Mouse (Mus musculus): ENCODE measurements around the gene Map7d3. TPM values are rescaled to one million over a fixed set of nuclear protein-coding genes. Genes with fewer than 3 reads are reported as not detected.

Gene Map7d3
- total RNA-seq (2017) = 5.2 and 7.5 TPM in 2 replicates

DNA sequence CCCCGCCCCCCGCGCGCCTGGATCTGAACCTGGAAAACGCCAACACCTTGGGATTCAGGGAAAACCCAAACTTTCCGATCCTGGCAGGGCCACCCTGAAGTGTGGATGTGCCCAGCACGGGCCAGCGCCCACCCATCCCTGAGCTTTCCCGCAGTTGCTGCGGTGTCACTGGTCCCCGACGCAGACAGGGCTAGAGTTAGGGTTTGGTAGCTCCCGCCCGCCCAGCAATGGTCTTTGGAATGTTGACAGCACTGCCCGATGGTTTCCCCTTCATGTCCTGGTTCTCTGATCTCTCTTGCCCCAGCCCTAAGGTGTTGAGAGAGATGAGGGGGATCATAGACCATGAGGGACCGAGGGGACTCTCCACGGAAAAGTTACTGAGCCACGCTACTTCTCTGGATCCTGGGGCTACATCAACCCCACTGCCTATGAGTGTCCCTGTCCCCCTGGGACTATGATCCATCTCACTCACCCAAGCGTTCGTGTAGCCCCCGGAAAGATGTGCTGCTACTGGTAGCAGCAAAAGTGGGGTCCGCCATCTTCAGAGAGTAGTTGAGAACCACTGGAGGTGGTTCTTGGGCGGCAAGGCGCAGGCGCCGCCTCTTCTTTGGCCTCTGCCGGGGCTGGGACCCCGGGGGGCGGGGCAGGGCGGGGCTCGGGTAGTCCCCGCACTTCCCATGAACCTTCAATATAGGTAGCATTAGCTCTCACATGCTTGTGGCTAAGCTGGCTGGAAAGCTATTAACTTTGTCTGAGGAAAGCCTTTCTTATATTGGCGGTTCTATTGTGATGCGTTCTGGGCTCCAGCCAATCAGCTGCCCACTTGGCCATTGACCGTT, at the start of gene Map7d3:
Gene Map7d3 (minus strand): TSS at position 562 of the 839 bp plus-strand sequence.
- ATAC-seq (replicated peaks; ENCODE audit: low read depth, poor library complexity, severe bottlenecking) = peak; percentile 83

- no peak for ATAC-seq (replicated peaks; ENCODE audit: low read depth, poor library complexity, severe bottlenecking)
These were observed 47.7 kb upstream of the Map7d3 start, which contains the start of gene Adgrg4 for GRCm38 (mm10) chrX:56869863-56870262. TSS of gene Adgrg4 (plus strand) at chrX:56870163.

- no peak for ATAC-seq (replicated peaks; ENCODE audit: low read depth, poor library complexity, severe bottlenecking)
These were observed 19.1 kb upstream of the Map7d3 start for GRCm38 (mm10) chrX:56841255-56841654.

DNA sequence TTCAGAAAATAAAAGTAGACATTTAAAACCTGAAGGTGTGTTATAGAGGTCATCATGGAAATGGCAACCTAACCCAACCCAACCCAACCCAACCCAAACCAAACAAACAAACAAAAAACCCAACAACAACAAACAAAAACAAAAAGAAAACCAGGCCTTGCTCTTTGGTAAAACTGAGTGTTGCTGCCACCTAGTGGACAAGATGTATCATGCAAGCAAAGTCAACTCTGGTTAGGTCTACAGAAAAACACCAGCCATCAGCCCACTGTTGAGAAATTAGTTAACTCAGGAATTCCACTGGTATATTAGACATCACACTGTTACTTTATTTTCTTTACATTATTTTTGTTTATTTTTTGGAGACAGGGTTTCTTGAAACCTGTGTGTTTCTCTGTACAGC, 17.2 kb upstream of the Map7d3 start:
- no peak for ATAC-seq (replicated peaks; ENCODE audit: low read depth, poor library complexity, severe bottlenecking)

GRCm38 (mm10) chrX:56835842-56836241, 13.7 kb upstream of the Map7d3 start:
- ATAC-seq (replicated peaks; ENCODE audit: low read depth, poor library complexity, severe bottlenecking) = peak; percentile 73; the same call in 1 of the 2 replicates

DNA sequence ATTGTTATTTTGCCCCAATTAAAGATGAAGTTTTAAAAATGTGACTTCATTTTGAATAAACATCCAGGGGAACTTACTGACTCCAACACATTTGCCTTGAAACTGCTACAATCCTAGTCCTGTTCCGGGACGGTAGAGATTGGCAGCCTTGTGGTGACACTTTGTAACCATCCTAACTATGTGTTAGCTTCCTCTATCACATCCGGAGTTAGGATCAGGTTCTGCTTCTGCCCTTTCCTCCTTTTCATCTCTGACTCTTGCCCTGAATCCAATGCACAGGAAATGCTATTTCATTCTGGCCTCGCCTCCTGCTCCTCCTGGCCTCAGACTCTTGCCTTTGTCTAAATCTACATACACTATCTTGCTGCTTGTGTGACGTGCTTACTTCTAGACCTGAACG, 5.4 kb upstream of the Map7d3 start:
- peak; percentile 93 for ATAC-seq (replicated peaks; ENCODE audit: low read depth, poor library complexity, severe bottlenecking)

GRCm38 (mm10) chrX:56791268-56791667, 30.9 kb downstream of the Map7d3 start:
- ATAC-seq (replicated peaks; ENCODE audit: low read depth, poor library complexity, severe bottlenecking) = peak; percentile 73

GRCm38 (mm10) chrX:56790591-56790990, 31.5 kb downstream of the Map7d3 start:
- no peak for ATAC-seq (replicated peaks; ENCODE audit: low read depth, poor library complexity, severe bottlenecking)

DNA sequence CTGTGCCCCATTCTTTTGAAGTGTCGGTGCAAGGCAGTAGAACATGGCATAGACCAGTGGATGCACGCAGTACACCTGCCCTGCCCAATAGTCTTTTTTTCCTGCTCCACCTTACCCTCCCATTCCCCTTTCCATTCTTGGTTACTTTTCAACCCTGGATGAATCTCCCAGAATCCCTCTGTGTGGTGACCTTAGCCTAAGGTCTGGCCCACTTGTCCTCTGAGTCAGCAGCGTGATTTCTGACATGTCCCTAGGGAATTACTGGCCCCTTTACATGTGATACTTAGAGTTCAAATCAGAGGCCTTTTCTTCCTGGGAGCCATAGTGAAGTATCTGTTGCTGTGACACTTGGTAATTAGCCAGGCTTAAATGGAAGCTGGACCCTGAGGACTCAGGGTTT, 34.6 kb downstream of the Map7d3 start:
- ATAC-seq (replicated peaks; ENCODE audit: low read depth, poor library complexity, severe bottlenecking) = no peak

GRCm38 (mm10) chrX:56786281-56787061, 35.7 kb downstream of the Map7d3 start:
- 0 out of 2 replicates have a peak, but pooled peaks have one; percentile 18 for ATAC-seq (replicated peaks; ENCODE audit: low read depth, poor library complexity, severe bottlenecking)

DNA sequence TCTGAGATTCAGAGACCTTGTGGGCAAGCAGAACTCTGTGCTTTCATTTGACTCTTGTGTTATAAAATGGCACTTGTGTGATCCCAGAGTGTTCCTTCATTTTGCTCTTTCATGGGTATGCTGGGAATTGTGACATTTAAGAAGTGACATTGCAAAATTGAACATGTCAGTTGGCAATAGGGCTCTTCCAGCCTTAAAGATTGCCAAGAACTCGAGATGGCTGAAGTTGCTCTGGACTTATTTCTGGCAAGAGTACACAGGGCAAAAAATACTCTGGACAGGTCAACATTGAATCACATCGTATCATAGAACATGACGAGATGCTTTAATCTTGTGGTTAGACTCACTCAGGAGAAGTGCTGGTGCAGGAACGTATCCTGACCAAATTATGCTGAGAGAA, 48.8 kb downstream of the Map7d3 start:
- ATAC-seq (replicated peaks; ENCODE audit: low read depth, poor library complexity, severe bottlenecking) = no peak

DNA sequence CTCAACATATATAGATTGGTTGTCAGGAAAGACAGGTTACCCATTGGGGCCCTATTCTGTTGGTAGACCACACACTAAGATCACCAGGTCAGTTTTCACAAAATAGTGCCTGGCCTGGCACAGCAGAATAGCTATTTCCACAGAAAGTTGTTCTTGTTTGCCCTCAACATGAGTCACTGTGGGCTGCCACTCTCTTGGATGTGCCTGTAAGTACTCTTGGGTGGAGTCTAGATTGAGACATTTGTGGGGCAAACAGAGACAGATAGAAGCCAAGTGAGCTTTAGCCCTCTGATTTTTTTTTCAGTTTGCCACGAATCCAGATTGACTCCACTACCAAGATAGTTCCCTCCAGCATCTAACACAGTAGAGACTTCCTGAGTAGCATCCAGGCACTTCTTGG, 50.4 kb downstream of the Map7d3 start:
- ATAC-seq (replicated peaks; ENCODE audit: low read depth, poor library complexity, severe bottlenecking) = no peak

GRCm38 (mm10) chrX:56769838-56770237, 52.3 kb downstream of the Map7d3 start:
- no peak for ATAC-seq (replicated peaks; ENCODE audit: low read depth, poor library complexity, severe bottlenecking)

GRCm38 (mm10) chrX:56760257-56760760, 61.8 kb downstream of the Map7d3 start:
- no peak for ATAC-seq (replicated peaks; ENCODE audit: low read depth, poor library complexity, severe bottlenecking)

DNA sequence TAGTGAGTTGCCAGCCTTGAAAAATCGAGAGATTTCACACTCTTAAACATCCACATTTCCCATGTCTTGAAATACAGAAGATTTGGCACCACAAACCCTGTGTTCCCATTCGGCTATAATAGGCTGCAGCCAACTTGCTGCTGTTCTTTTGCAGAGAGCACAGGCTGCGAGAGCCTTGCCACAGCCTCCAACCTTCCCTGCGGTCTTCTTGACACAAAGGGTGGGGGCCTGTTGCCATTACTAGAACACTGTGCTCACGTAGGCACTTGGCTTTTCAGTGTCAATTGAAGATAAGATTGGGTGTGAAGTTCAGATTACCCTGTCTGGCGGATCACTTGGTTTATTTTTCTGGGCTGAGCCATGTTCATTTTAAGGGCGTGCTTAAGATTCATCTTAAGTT, 65.8 kb downstream of the Map7d3 start:
- no peak for ATAC-seq (replicated peaks; ENCODE audit: low read depth, poor library complexity, severe bottlenecking)

- peak; percentile 62 for ATAC-seq (replicated peaks; ENCODE audit: low read depth, poor library complexity, severe bottlenecking)
These were observed 66.5 kb downstream of the Map7d3 start for GRCm38 (mm10) chrX:56755646-56756045.

DNA sequence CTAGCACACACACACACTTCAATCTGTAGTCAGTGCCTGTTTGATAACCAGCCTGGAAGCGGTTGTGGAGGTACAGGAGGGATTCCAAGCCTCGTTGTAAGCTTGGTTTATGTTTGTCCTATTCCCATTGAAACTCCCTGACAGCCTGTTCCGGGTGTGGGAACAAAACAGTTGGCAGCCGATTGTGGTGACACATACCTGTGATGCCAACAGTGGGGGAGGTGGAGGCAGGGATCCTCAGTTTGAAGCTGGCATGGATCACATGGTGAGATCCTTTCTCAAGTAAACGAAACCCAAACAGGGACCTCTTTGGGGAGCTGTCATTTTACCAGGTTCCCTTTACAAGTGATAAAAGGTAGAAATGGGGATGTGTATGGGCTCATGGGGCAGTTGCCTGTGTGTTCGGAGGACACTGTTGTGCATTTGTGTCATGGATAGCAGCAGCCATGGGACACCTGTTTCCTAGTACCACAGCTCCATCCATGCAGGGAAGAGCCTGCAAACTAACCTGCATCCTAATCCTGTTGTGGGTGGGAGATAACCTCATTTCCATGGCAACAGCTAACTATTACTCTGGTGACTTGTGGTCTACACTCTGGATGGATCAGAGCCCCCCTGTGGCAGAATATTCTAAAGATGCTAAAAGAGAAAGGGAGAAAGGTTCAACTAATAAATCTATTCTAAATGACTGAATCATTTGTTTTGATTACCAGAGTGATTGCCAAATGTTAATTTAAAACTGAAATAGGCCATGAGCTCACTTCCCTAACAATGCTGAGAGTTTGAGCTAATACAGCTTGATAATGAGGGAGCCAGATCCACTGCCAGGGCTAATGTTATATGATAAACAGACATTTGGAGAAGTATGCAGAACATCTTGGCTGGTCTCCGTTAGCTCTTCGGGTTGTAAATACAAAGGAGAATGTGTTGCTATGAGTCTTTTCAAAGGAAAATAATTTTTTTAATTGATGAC, 68.5 kb downstream of the Map7d3 start:
- ATAC-seq (replicated peaks; ENCODE audit: low read depth, poor library complexity, severe bottlenecking) = no peak

GRCm38 (mm10) chrX:56752144-56752543, 70.0 kb downstream of the Map7d3 start:
- ATAC-seq (replicated peaks; ENCODE audit: low read depth, poor library complexity, severe bottlenecking) = no peak

- no peak for ATAC-seq (replicated peaks; ENCODE audit: low read depth, poor library complexity, severe bottlenecking)
These were observed 70.6 kb downstream of the Map7d3 start for GRCm38 (mm10) chrX:56751536-56751935.

All from common myeloid progenitor, adult 5-6 weeks (primary cell).